Mouse (Mus musculus): ENCODE measurements around the gene Hnrnpc. TPM values are rescaled to one million over a fixed set of nuclear protein-coding genes. Genes with fewer than 3 reads are reported as not detected.
"Not testable (repeated sequence)": the region's sequence is repeated elsewhere in the genome, so short reads cannot be mapped to it uniquely, and the experiment has no call there.

Gene Hnrnpc
- polyA plus RNA-seq, 2 experiments: 478 to 526 TPM

DNA sequence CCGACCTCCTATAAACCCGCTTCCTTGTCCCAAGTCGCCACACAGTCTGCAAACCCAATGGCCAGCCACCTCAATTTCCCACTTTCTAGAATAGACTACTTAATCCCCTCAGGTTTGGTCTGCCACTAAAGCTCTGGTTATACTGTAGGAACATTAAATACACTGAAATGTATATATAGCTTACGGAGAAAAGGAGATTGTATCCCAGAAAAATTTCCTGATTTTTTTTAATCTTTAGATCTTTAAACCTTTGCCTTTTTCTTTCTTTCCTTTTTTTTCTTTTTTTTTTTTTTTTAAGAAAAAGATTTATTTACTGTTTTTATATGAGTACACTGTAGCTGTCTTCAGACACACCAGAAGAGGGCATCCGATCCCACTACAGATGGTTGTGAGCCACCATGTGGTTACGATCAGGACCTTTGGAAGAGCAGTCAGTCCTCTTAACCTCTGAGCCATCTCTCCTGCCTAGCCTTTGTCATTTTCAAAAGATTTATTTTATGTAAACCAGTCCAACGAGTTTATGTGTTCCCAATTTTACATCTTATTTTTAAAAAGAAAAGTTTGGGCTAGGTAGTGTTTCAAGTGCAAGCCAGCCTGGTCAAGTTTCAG, 953 bp upstream of the Hnrnpc start:
- DNase-seq (ENCODE audit: low spot score): no peak

DNA sequence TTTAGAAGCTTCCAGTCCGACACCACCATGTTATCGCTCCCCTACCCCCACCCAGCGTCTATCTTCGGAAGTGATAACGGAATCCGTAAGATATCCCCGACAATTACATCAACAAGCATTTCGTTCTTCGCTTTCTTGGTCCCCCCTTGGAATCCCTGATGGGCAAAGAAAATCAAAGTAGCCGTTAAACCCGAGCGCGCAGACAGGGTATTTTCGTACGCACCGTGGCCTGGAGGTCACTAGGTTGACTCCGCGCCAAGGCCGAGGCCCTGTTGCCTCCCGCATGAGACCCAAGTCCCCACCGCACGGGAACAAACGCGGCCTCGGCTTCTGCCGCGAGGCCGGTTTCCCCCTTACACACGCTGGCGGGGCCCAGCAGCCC, 363 bp downstream of the Hnrnpc start:
- TF ChIP-seq POLR2A (IDR thresholded peaks at IDR 0.05; ENCODE audit: borderline replicate concordance, extremely low read depth, insufficient read depth, insufficient read length): no peak
- under 1% methylated on average over 30 of the region's 30 CpGs for WGBS
- ATAC-seq (ENCODE audit: low FRiP score, low read depth): peak; percentile 8

More for the DNA sequence above, 953 bp upstream of the Hnrnpc start:
- no peak for TF ChIP-seq POLR2A (IDR thresholded peaks at IDR 0.05; ENCODE audit: borderline replicate concordance, extremely low read depth, insufficient read depth, insufficient read length)
- Histone ChIP-seq H3K9ac (ENCODE audit: low read depth, low read length, severe bottlenecking) (peak overlapping the region; percentile 47), H3K27ac (replicated peaks; ENCODE audit: low read depth, low read length) (peak overlapping the region; percentile 84), H3K9me3 (ENCODE audit: control insufficient read depth, low read length) (no peaks in the 10 kb centered on the region), H3K4me2 (replicated peaks; ENCODE audit: low read depth, low read length, severe bottlenecking) (peak overlapping the region; percentile 55), H3K4me3 (replicated peaks; ENCODE audit: low read length) (peak overlapping the region; percentile 34), H3K4me1 (ENCODE audit: control insufficient read depth, insufficient read depth, low read length) (peaks cover 9% of the 10 kb centered on the region), H3K27me3 (ENCODE audit: control insufficient read depth, insufficient read depth, low read length) (no peaks in the 10 kb centered on the region), H3K36me3 (ENCODE audit: control insufficient read depth, insufficient read depth, low read length) (peaks cover 10% of the 10 kb centered on the region; the same call in 1 of the 2 replicates)
- 32% methylated on average over 7 of the region's 7 CpGs for WGBS
- ATAC-seq (ENCODE audit: low FRiP score, low read depth): no peak; the same call in 1 of the 2 replicates

DNA sequence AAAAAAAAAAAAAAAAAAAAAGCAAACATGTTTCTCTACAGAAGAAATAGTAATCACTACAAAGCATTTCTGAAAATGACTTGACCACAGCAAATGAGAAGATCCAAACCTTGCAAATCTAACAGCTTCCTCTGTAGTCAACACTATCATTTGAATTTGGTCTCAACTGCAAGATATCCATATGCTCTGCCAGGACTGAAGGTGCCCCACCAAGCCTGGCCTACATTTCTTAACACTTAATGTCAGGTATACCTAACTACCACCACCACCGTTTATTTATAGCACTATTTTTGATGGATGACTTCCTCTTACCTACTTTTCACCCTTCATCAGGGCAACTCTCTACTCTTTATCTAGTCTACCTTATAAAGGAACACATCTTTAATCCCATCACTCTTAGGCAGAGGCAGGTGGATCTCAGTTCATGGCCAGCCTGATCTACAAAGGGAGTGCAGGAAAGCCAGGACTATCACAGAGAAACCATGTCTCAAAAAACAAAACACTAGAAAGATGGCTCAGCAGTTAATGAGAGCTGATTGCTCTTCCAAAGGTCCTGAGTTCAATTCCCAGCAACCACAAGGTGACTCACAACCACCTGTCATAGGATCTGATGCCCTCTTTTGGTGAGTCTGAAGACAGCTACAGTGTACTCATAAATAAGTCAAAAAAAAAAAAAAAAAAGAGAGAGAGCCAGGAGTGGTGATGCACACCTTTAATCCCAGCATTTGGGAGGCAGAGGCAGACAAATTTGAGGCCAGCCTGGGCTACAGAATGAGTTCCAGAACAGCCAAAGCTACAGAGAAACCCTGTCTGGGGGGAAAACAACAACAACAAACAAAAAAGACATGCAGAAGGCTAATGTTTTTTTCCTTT, 2.3 kb downstream of the Hnrnpc start:
- no peak for DNase-seq (ENCODE audit: low spot score)
- H3K36me3 ChIP-seq (ENCODE audit: control insufficient read depth, insufficient read depth, low read length): peaks cover 17% of the 10 kb centered on the region; the same call in 1 of the 2 replicates
- no peak overlapping the region for H3K27ac ChIP-seq (replicated peaks; ENCODE audit: low read depth, low read length)
- no peak overlapping the region for H3K9ac ChIP-seq (ENCODE audit: low read depth, low read length, severe bottlenecking)
- H3K4me1 ChIP-seq (ENCODE audit: control insufficient read depth, insufficient read depth, low read length): peaks cover 12% of the 10 kb centered on the region
- no peak for ATAC-seq (ENCODE audit: low FRiP score, low read depth)
- 64% methylated on average over 1 of the region's 1 CpGs for WGBS
- H3K9me3 ChIP-seq (ENCODE audit: control insufficient read depth, low read length): no peaks in the 10 kb centered on the region
- peak overlapping the region; percentile 99 for H3K4me3 ChIP-seq (replicated peaks; ENCODE audit: low read length)
- TF ChIP-seq POLR2A (IDR thresholded peaks at IDR 0.05; ENCODE audit: borderline replicate concordance, extremely low read depth, insufficient read depth, insufficient read length): no peak
- H3K4me2 ChIP-seq (replicated peaks; ENCODE audit: low read depth, low read length, severe bottlenecking): peak overlapping the region; percentile 54; the same call in 1 of the 2 replicates
- H3K27me3 ChIP-seq (ENCODE audit: control insufficient read depth, insufficient read depth, low read length): no peaks in the 10 kb centered on the region

More for the DNA sequence above, 363 bp downstream of the Hnrnpc start:
- Histone ChIP-seq H3K9me3 (ENCODE audit: control insufficient read depth, low read length) (no peaks in the 10 kb centered on the region), H3K4me2 (replicated peaks; ENCODE audit: low read depth, low read length, severe bottlenecking) (peak overlapping the region; percentile 54), H3K36me3 (ENCODE audit: control insufficient read depth, insufficient read depth, low read length) (peaks cover 10% of the 10 kb centered on the region; the same call in 1 of the 2 replicates), H3K4me3 (replicated peaks; ENCODE audit: low read length) (peak overlapping the region; percentile 99), H3K27ac (replicated peaks; ENCODE audit: low read depth, low read length) (peak overlapping the region; percentile 95), H3K9ac (ENCODE audit: low read depth, low read length, severe bottlenecking) (peak overlapping the region; percentile 99), H3K4me1 (ENCODE audit: control insufficient read depth, insufficient read depth, low read length) (peaks cover 14% of the 10 kb centered on the region), H3K27me3 (ENCODE audit: control insufficient read depth, insufficient read depth, low read length) (no peaks in the 10 kb centered on the region)
- peak; percentile 23 for DNase-seq (ENCODE audit: low spot score)

DNA sequence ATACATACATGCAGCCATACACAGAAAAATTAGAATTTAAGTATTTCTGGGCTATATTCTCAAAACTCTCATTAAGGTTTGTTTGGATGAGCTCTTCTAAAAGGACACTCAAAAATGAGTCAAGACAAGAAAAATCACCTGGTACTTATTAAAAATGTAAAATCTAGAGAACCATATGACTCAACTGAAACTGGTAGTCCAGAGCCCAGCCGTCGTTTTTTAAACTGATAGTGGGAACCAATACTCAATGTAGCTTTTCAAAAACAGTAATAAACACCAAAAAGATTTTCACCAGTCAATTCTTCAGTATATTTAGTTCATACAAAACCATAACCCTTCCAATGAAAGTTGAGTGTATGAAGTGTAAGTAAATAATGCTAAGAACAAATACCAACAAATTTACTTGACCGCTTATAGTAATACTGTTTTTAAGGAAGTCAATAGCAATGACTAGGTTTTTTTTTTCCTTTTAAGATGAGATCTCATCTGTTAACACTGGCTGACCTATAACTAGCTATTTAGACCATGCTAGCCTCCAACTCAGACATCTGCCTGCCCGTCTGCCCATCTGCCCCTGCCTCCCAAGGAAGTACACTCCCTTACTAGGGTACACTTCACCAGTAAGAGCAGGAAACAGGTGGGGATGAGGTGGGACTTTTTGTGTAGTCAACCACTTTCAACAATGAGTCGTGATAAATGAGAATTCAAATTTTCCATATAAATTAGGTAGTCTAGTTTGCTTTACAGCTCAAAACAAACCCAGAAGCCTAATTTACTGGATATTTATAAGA, 3.5 kb downstream of the Hnrnpc start:
- H3K36me3 ChIP-seq (ENCODE audit: control insufficient read depth, insufficient read depth, low read length): peaks cover 27% of the 10 kb centered on the region; the same call in 1 of the 2 replicates
- H3K27ac ChIP-seq (replicated peaks; ENCODE audit: low read depth, low read length): no peak overlapping the region
- 76% methylated on average over 5 of the region's 5 CpGs for WGBS
- DNase-seq (ENCODE audit: low spot score) (no peak), ATAC-seq (ENCODE audit: low FRiP score, low read depth) (no peak)
- no peak for TF ChIP-seq POLR2A (IDR thresholded peaks at IDR 0.05; ENCODE audit: borderline replicate concordance, extremely low read depth, insufficient read depth, insufficient read length)
- H3K4me1 ChIP-seq (ENCODE audit: control insufficient read depth, insufficient read depth, low read length): peaks cover 10% of the 10 kb centered on the region
- no peak overlapping the region for H3K4me3 ChIP-seq (replicated peaks; ENCODE audit: low read length)
- H3K9me3 ChIP-seq (ENCODE audit: control insufficient read depth, low read length): no peaks in the 10 kb centered on the region
- peak overlapping the region; percentile 37; the same call in 1 of the 2 replicates for H3K4me2 ChIP-seq (replicated peaks; ENCODE audit: low read depth, low read length, severe bottlenecking)
- no peaks in the 10 kb centered on the region for H3K27me3 ChIP-seq (ENCODE audit: control insufficient read depth, insufficient read depth, low read length)
- H3K9ac ChIP-seq (ENCODE audit: low read depth, low read length, severe bottlenecking): no peak overlapping the region

DNA sequence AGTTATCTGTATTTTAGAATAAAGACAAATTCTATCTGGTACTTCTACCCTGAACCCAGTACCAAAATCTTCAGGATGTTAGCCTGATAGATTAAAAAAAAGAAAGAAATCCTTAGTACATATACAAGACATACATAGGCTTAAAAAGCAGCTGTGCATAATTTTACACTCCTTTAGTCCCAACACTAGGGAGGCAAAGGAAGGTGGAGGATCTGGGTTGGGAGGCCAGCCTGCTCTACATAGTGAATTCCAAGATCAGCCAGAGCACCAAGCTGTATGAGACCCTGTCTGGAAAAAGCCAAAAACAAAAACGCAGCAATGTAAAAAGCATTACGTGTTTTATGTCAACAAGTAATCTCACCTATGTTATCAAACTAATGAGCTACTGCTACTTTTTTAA, 4.3 kb downstream of the Hnrnpc start:
- H3K9me3 ChIP-seq (ENCODE audit: control insufficient read depth, low read length): no peaks in the 10 kb centered on the region
- DNase-seq (ENCODE audit: low spot score) (no peak), ATAC-seq (ENCODE audit: low FRiP score, low read depth) (no peak)
- no peak overlapping the region for H3K9ac ChIP-seq (ENCODE audit: low read depth, low read length, severe bottlenecking)
- peaks cover 32% of the 10 kb centered on the region for H3K36me3 ChIP-seq (ENCODE audit: control insufficient read depth, insufficient read depth, low read length)
- H3K4me2 ChIP-seq (replicated peaks; ENCODE audit: low read depth, low read length, severe bottlenecking): no peak overlapping the region
- no peak overlapping the region for H3K27ac ChIP-seq (replicated peaks; ENCODE audit: low read depth, low read length)
- WGBS: 79% methylated on average over 2 of the region's 2 CpGs
- no peak for TF ChIP-seq POLR2A (IDR thresholded peaks at IDR 0.05; ENCODE audit: borderline replicate concordance, extremely low read depth, insufficient read depth, insufficient read length)
- no peak overlapping the region for H3K4me3 ChIP-seq (replicated peaks; ENCODE audit: low read length)
- H3K4me1 ChIP-seq (ENCODE audit: control insufficient read depth, insufficient read depth, low read length): peaks cover 10% of the 10 kb centered on the region
- H3K27me3 ChIP-seq (ENCODE audit: control insufficient read depth, insufficient read depth, low read length): no peaks in the 10 kb centered on the region

DNA sequence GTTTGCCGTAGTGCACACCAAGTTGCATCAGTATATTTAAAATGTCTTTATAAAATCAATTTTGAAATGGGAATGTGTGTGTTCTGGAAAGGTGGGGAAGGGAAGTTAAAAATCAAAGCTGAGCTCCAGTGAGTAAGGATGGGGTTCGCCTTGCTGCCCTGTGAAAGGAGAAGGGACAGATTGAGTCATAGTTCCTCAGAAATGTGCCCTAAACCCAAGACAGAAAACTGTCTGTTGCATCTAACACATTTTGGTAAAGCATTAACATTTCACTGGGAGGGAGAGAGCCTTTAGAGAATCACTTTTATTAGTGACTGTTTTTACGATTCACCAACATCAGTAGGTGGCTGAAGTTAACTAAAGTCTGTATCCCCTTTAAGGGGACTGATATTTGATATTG, 5.4 kb downstream of the Hnrnpc start:
- not testable (repeated sequence) for H3K9me3 ChIP-seq (ENCODE audit: control insufficient read depth, low read length); H3K27me3 ChIP-seq (ENCODE audit: control insufficient read depth, insufficient read depth, low read length); H3K4me3 ChIP-seq (replicated peaks; ENCODE audit: low read length); H3K4me2 ChIP-seq (replicated peaks; ENCODE audit: low read depth, low read length, severe bottlenecking); H3K9ac ChIP-seq (ENCODE audit: low read depth, low read length, severe bottlenecking); DNase-seq (ENCODE audit: low spot score); H3K27ac ChIP-seq (replicated peaks; ENCODE audit: low read depth, low read length); ATAC-seq (ENCODE audit: low FRiP score, low read depth)
- Histone ChIP-seq H3K36me3 (ENCODE audit: control insufficient read depth, insufficient read depth, low read length) (peaks cover 41% of the 10 kb centered on the region), H3K4me1 (ENCODE audit: control insufficient read depth, insufficient read depth, low read length) (peaks cover 10% of the 10 kb centered on the region)
- WGBS: 74% methylated on average over 3 of the region's 3 CpGs

DNA sequence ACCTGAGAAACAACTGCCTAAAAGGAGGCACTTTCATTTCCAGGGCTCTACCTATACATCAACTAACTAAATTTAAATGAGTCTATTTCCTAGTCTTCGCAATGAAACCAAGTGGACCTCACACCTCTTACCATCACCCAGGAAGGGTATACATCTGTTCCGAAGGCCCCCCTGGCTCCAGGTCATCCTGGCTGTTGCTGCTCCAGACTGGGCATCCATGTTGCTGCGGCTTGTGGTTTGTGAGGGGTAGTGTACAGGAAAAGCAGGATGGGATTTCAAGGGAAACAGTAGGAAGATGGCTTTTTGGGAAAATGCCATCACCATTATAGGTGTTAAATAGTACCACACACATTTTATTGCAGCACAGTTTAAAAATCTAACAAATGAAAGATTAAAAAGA, 6.6 kb downstream of the Hnrnpc start:
- H3K4me1 ChIP-seq (ENCODE audit: control insufficient read depth, insufficient read depth, low read length); ATAC-seq (ENCODE audit: low FRiP score, low read depth); H3K4me3 ChIP-seq (replicated peaks; ENCODE audit: low read length); H3K27ac ChIP-seq (replicated peaks; ENCODE audit: low read depth, low read length); H3K4me2 ChIP-seq (replicated peaks; ENCODE audit: low read depth, low read length, severe bottlenecking); DNase-seq (ENCODE audit: low spot score); H3K27me3 ChIP-seq (ENCODE audit: control insufficient read depth, insufficient read depth, low read length); H3K9me3 ChIP-seq (ENCODE audit: control insufficient read depth, low read length); H3K9ac ChIP-seq (ENCODE audit: low read depth, low read length, severe bottlenecking): not testable (repeated sequence)
- 94% methylated on average over 3 of the region's 3 CpGs for WGBS
- H3K36me3 ChIP-seq (ENCODE audit: control insufficient read depth, insufficient read depth, low read length): peaks cover 49% of the 10 kb centered on the region

Measured in limb, embryonic 14.5 days (tissue).